Comparison of ENCODE assay signal across 8 mouse cellular contexts in genomic region chr11:115512407-115513183, GRCm38 (mm10). TPM values are rescaled to one million over a fixed set of nuclear protein-coding genes. Genes with fewer than 3 reads are reported as not detected.
DNase-seq lines count a peak whose midpoint lies in the region; ATAC-seq lines count a peak whose summit lies in the region.

No protein-coding gene starts in this region.

- no peak for DNase-seq in kidney, adult 18-20 months
- DNase-seq in forebrain, embryonic 10.5 days (ENCODE audit: extremely low spot score, low spot score) = no peak
- peak; percentile 45 for DNase-seq in hindbrain, embryonic 14.5 days (ENCODE audit: low spot score)
- DNase-seq in lung, postnatal 10 days = peak; percentile 63
- peak; percentile 36 for DNase-seq in retina, postnatal 1 day
- DNase-seq in cerebellum, adult 8-10 months = no peak
- no peak for DNase-seq in cerebellum, adult 9-11 months

- H3K36me3 ChIP-seq in kidney, embryonic 15.5 days = no peaks in the 10 kb centered on the region
- H3K36me3 ChIP-seq in forebrain, embryonic 10.5 days (replicated peaks) = peaks cover 14% of the 10 kb centered on the region
- H3K36me3 ChIP-seq in hindbrain, embryonic 14.5 days (replicated peaks; ENCODE audit: control insufficient read depth, insufficient read depth) = no peaks in the 10 kb centered on the region

- 18% methylated on average over 8 of the region's 8 CpGs for WGBS in kidney, embryonic 15.5 days
- WGBS in forebrain, embryonic 10.5 days = 39% methylated on average over 8 of the region's 8 CpGs
- 9% methylated on average over 8 of the region's 8 CpGs for WGBS in hindbrain, embryonic 14.5 days

- no peak for ATAC-seq in kidney, embryonic 15.5 days (replicated peaks; ENCODE audit: low FRiP score)
- no peak for ATAC-seq in hindbrain, embryonic 14.5 days (ENCODE audit: low FRiP score)

- H3K9ac ChIP-seq in kidney, embryonic 15.5 days = peak overlapping the region; percentile 98
- peak overlapping the region; percentile 100 for H3K9ac ChIP-seq in hindbrain, embryonic 14.5 days

- peaks cover 45% of the 10 kb centered on the region for H3K4me1 ChIP-seq in kidney, embryonic 15.5 days
- peaks cover 65% of the 10 kb centered on the region for H3K4me1 ChIP-seq in forebrain, embryonic 10.5 days
- H3K4me1 ChIP-seq in hindbrain, embryonic 14.5 days (replicated peaks; ENCODE audit: control insufficient read depth, insufficient read depth, low read length) = peaks cover 39% of the 10 kb centered on the region

- H3K4me2 ChIP-seq in kidney, embryonic 15.5 days = peak overlapping the region; percentile 79
- H3K4me2 ChIP-seq in hindbrain, embryonic 14.5 days (replicated peaks) = peak overlapping the region; percentile 81

- peak overlapping the region; percentile 91 for H3K27ac ChIP-seq in kidney, embryonic 15.5 days
- H3K27ac ChIP-seq in forebrain, embryonic 10.5 days = peak overlapping the region; percentile 99
- peak overlapping the region; percentile 93 for H3K27ac ChIP-seq in hindbrain, embryonic 14.5 days

- H3K4me3 ChIP-seq in kidney, embryonic 15.5 days (replicated peaks) = peak overlapping the region; percentile 71
- peak overlapping the region; percentile 99 for H3K4me3 ChIP-seq in forebrain, embryonic 10.5 days
- peak overlapping the region; percentile 100 for H3K4me3 ChIP-seq in hindbrain, embryonic 14.5 days (replicated peaks; ENCODE audit: low read length)

- no peaks in the 10 kb centered on the region for H3K27me3 ChIP-seq in kidney, embryonic 15.5 days
- H3K27me3 ChIP-seq in forebrain, embryonic 10.5 days (ENCODE audit: poor library complexity, severe bottlenecking) = no peaks in the 10 kb centered on the region
- H3K27me3 ChIP-seq in hindbrain, embryonic 14.5 days (ENCODE audit: control insufficient read depth, insufficient read depth, low read length) = no peaks in the 10 kb centered on the region

- no peaks in the 10 kb centered on the region for H3K9me3 ChIP-seq in kidney, embryonic 15.5 days (replicated peaks)
- H3K9me3 ChIP-seq in forebrain, embryonic 10.5 days = no peaks in the 10 kb centered on the region
- no peaks in the 10 kb centered on the region for H3K9me3 ChIP-seq in hindbrain, embryonic 14.5 days (ENCODE audit: control insufficient read depth, low read length)

RNA-seq across cellular contexts. Expression of gene Jpt1, which starts 1.6 kb away (rescaled TPM):
- 457 and 460 TPM in 2 replicates for polyA plus RNA-seq in kidney, embryonic 15.5 days (2015; fragmentation: Nextera tagmentation; extraction: Ambion mirVana)
- polyA plus RNA-seq in forebrain, embryonic 10.5 days (2016; fragmentation: Nextera tagmentation; extraction: Ambion mirVana) = 719 and 771 TPM in 2 replicates
- polyA plus RNA-seq in hindbrain, embryonic 14.5 days (2014; fragmentation: Nextera tagmentation; extraction: Ambion mirVana) = 1,350 and 1,384 TPM in 2 replicates

RNA-seq across cellular contexts. Expression of gene Nt5c, which starts 20.9 kb away (rescaled TPM):
- 72.7 and 76.7 TPM in 2 replicates for polyA plus RNA-seq in kidney, embryonic 15.5 days (2015; fragmentation: Nextera tagmentation; extraction: Ambion mirVana)
- 93.2 and 94.5 TPM in 2 replicates for polyA plus RNA-seq in forebrain, embryonic 10.5 days (2016; fragmentation: Nextera tagmentation; extraction: Ambion mirVana)
- 85.3 and 98.0 TPM in 2 replicates for polyA plus RNA-seq in hindbrain, embryonic 14.5 days (2014; fragmentation: Nextera tagmentation; extraction: Ambion mirVana)

RNA-seq across cellular contexts. Expression of gene Sumo2, which starts 23.5 kb away (rescaled TPM):
- polyA plus RNA-seq in kidney, embryonic 15.5 days (2015; fragmentation: Nextera tagmentation; extraction: Ambion mirVana) = 1,007 and 1,133 TPM in 2 replicates
- polyA plus RNA-seq in forebrain, embryonic 10.5 days (2016; fragmentation: Nextera tagmentation; extraction: Ambion mirVana) = 1,497 and 1,498 TPM in 2 replicates
- 968 and 989 TPM in 2 replicates for polyA plus RNA-seq in hindbrain, embryonic 14.5 days (2014; fragmentation: Nextera tagmentation; extraction: Ambion mirVana)

RNA-seq across cellular contexts. Expression of gene Armc7, which starts 37.1 kb away (rescaled TPM):
- 8.6 and 9.1 TPM in 2 replicates for polyA plus RNA-seq in kidney, embryonic 15.5 days (2015; fragmentation: Nextera tagmentation; extraction: Ambion mirVana)
- polyA plus RNA-seq in forebrain, embryonic 10.5 days (2016; fragmentation: Nextera tagmentation; extraction: Ambion mirVana) = 8.1 and 8.2 TPM in 2 replicates
- polyA plus RNA-seq in hindbrain, embryonic 14.5 days (2014; fragmentation: Nextera tagmentation; extraction: Ambion mirVana) = 14.2 and 14.8 TPM in 2 replicates

RNA-seq across cellular contexts. Expression of gene Slc16a5, which starts 50.3 kb away (rescaled TPM):
- 15.8 and 22.3 TPM in 2 replicates for polyA plus RNA-seq in kidney, embryonic 15.5 days (2015; fragmentation: Nextera tagmentation; extraction: Ambion mirVana)
- 0.19 and 0.20 TPM in 2 replicates for polyA plus RNA-seq in forebrain, embryonic 10.5 days (2016; fragmentation: Nextera tagmentation; extraction: Ambion mirVana)
- polyA plus RNA-seq in hindbrain, embryonic 14.5 days (2014; fragmentation: Nextera tagmentation; extraction: Ambion mirVana) = 0.18 TPM in 1 of 2 replicates, not detected in the other

Comparison
In these comparisons a context has a peak if more than half of its experiments do, and no peak if none do; other contexts are left out.
1. DNase-seq: peak in hindbrain, embryonic 14.5 days (single experiment), lung, postnatal 10 days (single experiment) and retina, postnatal 1 day (single experiment); none in kidney, adult 18-20 months (single experiment), forebrain, embryonic 10.5 days (single experiment), cerebellum, adult 8-10 months (single experiment) and cerebellum, adult 9-11 months (single experiment).
2. Peak in every context shown above with its lines, with median percentiles within 50 percentile points of each other: H3K27ac ChIP-seq and H3K4me3 ChIP-seq.